Mouse (Mus musculus) embryonic facial prominence, embryonic 12.5 days (tissue): ENCODE results near the gene Kank2. TPM values are rescaled to one million over a fixed set of nuclear protein-coding genes. Genes with fewer than 3 reads are reported as not detected.

Experiments used
- ATAC-seq: fragments of 200-750 bp; cut with Nextera tagmentation; 2 replicates; pipeline ENCODE4 v1.8.0; 2017; ENCODE audit not compliant: insufficient number of reproducible peaks, insufficient read depth, low FRiP score, low TSS enrichment
- H3K27ac ChIP-seq: fragments of 300-500 bp; sonication (generic); 2 replicates; pipeline ENCODE4 v1.5.1; 2016; ENCODE audit warnings: mild to moderate bottlenecking
- H3K27me3 ChIP-seq: fragments of 300-500 bp; sonication (generic); 2 replicates; pipeline ENCODE4 v1.6.1; 2016; ENCODE audit warnings: mild to moderate bottlenecking, moderate library complexity
- H3K36me3 ChIP-seq: fragments of 300-500 bp; sonication (generic); 2 replicates; pipeline ENCODE4 v1.6.1; 2016; ENCODE audit warnings: mild to moderate bottlenecking
- H3K4me1 ChIP-seq: fragments of 300-500 bp; sonication (generic); 2 replicates; pipeline ENCODE4 v1.6.1; 2016
- H3K4me2 ChIP-seq: fragments of 300-500 bp; sonication (generic); replicated peaks from 2 replicates; pipeline ENCODE4 v1.6.1; 2016; ENCODE audit warnings: mild to moderate bottlenecking, moderate library complexity
- H3K4me3 ChIP-seq: fragments of 300-500 bp; sonication (generic); 2 replicates; pipeline ENCODE4 v1.5.1; 2016; ENCODE audit warnings: mild to moderate bottlenecking
- H3K9ac ChIP-seq: fragments of 300-500 bp; sonication (generic); 2 replicates; pipeline ENCODE4 v1.6.1; 2016; ENCODE audit warnings: mild to moderate bottlenecking, moderate library complexity
- H3K9me3 ChIP-seq: fragments of 300-500 bp; sonication (generic); 2 replicates; pipeline ENCODE4 v1.6.1; 2016; ENCODE audit warnings: mild to moderate bottlenecking, moderate library complexity
- WGBS: fragments of 180-500 bp; shearing (Covaris S2); methylation state at CpG from one replicate; pipeline ENCODE4 v1.1.7; 2016; 5-methylcytosine and 5-hydroxymethylcytosine counted together
- polyA plus RNA-seq: library from polyadenylated mRNA; unstranded; fragments of >200 nt; fragmentation: Nextera tagmentation; extraction: Ambion mirVana; gene quantifications from 2 replicates; pipeline ENCODE4 v1.2.1, GENCODE M21; 2016

The Kank2 gene
- polyA plus RNA-seq, 1 experiment from 2014 or later: 20.4 TPM

- WGBS: 93% methylated on average over 20 of the region's 20 CpGs
- Histone ChIP-seq H3K9ac (no peak overlapping the region), H3K4me1 (no peaks in the 10 kb centered on the region), H3K27me3 (no peaks in the 10 kb centered on the region), H3K9me3 (no peaks in the 10 kb centered on the region), H3K4me2 (no peak overlapping the region), H3K27ac (no peak overlapping the region), H3K36me3 (peaks cover 52% of the 10 kb centered on the region), H3K4me3 (no peak overlapping the region)
- no peak for ATAC-seq
Observed at GRCm38 (mm10) chr9:21831558-21832240, 33.2 kb upstream of the Kank2 start.

- 81% methylated on average over 11 of the region's 11 CpGs for WGBS
- no peak for ATAC-seq
- no peak overlapping the region for H3K4me2 ChIP-seq
- no peaks in the 10 kb centered on the region for H3K9me3 ChIP-seq
- no peak overlapping the region for H3K9ac ChIP-seq
- H3K4me3 ChIP-seq: no peak overlapping the region
- H3K4me1 ChIP-seq: no peaks in the 10 kb centered on the region
- H3K27me3 ChIP-seq: no peaks in the 10 kb centered on the region
- no peak overlapping the region for H3K27ac ChIP-seq
- peaks cover 50% of the 10 kb centered on the region for H3K36me3 ChIP-seq
Observed at GRCm38 (mm10) chr9:21830936-21831335, 32.4 kb upstream of the Kank2 start.

- no peak overlapping the region for H3K4me2 ChIP-seq
- no peak overlapping the region for H3K9ac ChIP-seq
- H3K4me3 ChIP-seq: no peak overlapping the region
- H3K9me3 ChIP-seq: no peaks in the 10 kb centered on the region
- WGBS: 76% methylated on average over 5 of the region's 5 CpGs
- H3K27me3 ChIP-seq: no peaks in the 10 kb centered on the region
- no peak overlapping the region for H3K27ac ChIP-seq
- no peak for ATAC-seq
- no peaks in the 10 kb centered on the region for H3K4me1 ChIP-seq
- H3K36me3 ChIP-seq: peaks cover 45% of the 10 kb centered on the region
Observed at GRCm38 (mm10) chr9:21830461-21830850, 31.9 kb upstream of the Kank2 start.

- 87% methylated on average over 14 of the region's 14 CpGs for WGBS
- H3K9ac ChIP-seq: no peak overlapping the region
- H3K4me1 ChIP-seq: no peaks in the 10 kb centered on the region
- no peak overlapping the region for H3K4me2 ChIP-seq
- no peak for ATAC-seq
- no peaks in the 10 kb centered on the region for H3K9me3 ChIP-seq
- H3K36me3 ChIP-seq: peaks cover 40% of the 10 kb centered on the region
- H3K27ac ChIP-seq: no peak overlapping the region
- no peak overlapping the region for H3K4me3 ChIP-seq
- H3K27me3 ChIP-seq: no peaks in the 10 kb centered on the region
Observed at GRCm38 (mm10) chr9:21829834-21830460, 31.4 kb upstream of the Kank2 start.

- no peak overlapping the region for H3K4me3 ChIP-seq
- H3K9me3 ChIP-seq: no peaks in the 10 kb centered on the region
- no peak for ATAC-seq
- WGBS: 59% methylated on average over 10 of the region's 10 CpGs
- H3K27ac ChIP-seq: no peak overlapping the region
- H3K4me2 ChIP-seq: no peak overlapping the region
- H3K4me1 ChIP-seq: no peaks in the 10 kb centered on the region
- peaks cover 14% of the 10 kb centered on the region for H3K36me3 ChIP-seq
- H3K27me3 ChIP-seq: no peaks in the 10 kb centered on the region
- H3K9ac ChIP-seq: no peak overlapping the region
Observed at GRCm38 (mm10) chr9:21824366-21824765, 25.8 kb upstream of the Kank2 start.

GRCm38 (mm10) chr9:21823957-21824356, 25.4 kb upstream of the Kank2 start:
- 58% methylated on average over 4 of the region's 4 CpGs for WGBS
- peaks cover 10% of the 10 kb centered on the region; the same call in 1 of the 2 replicates for H3K36me3 ChIP-seq

GRCm38 (mm10) chr9:21822686-21823085, 24.1 kb upstream of the Kank2 start:
- H3K4me3 ChIP-seq: no peak overlapping the region
- no peaks in the 10 kb centered on the region for H3K4me1 ChIP-seq
- WGBS: 85% methylated on average over 6 of the region's 6 CpGs
- H3K36me3 ChIP-seq: peaks cover 17% of the 10 kb centered on the region
- no peaks in the 10 kb centered on the region for H3K9me3 ChIP-seq
- H3K4me2 ChIP-seq: no peak overlapping the region
- H3K9ac ChIP-seq: no peak overlapping the region
- no peak overlapping the region for H3K27ac ChIP-seq
- no peak for ATAC-seq
- H3K27me3 ChIP-seq: no peaks in the 10 kb centered on the region

More at GRCm38 (mm10) chr9:21823957-21824356, 25.4 kb upstream of the Kank2 start:
- Histone ChIP-seq H3K4me2 (no peak overlapping the region), H3K4me3 (no peak overlapping the region), H3K9ac (no peak overlapping the region), H3K9me3 (no peaks in the 10 kb centered on the region), H3K27ac (no peak overlapping the region), H3K27me3 (no peaks in the 10 kb centered on the region), H3K4me1 (no peaks in the 10 kb centered on the region)
- ATAC-seq: no peak

GRCm38 (mm10) chr9:21820183-21820582, 21.6 kb upstream of the Kank2 start:
- Histone ChIP-seq H3K27ac (no peak overlapping the region), H3K36me3 (peaks cover 32% of the 10 kb centered on the region), H3K4me3 (no peak overlapping the region), H3K9ac (no peak overlapping the region), H3K4me1 (no peaks in the 10 kb centered on the region), H3K9me3 (no peaks in the 10 kb centered on the region), H3K4me2 (no peak overlapping the region), H3K27me3 (no peaks in the 10 kb centered on the region)
- ATAC-seq: no peak
- 80% methylated on average over 12 of the region's 12 CpGs for WGBS

GRCm38 (mm10) chr9:21819181-21819729, 20.7 kb upstream of the Kank2 start:
- Histone ChIP-seq H3K4me2 (no peak overlapping the region), H3K4me1 (no peaks in the 10 kb centered on the region), H3K27me3 (no peaks in the 10 kb centered on the region), H3K4me3 (no peak overlapping the region), H3K36me3 (peaks cover 35% of the 10 kb centered on the region), H3K9ac (no peak overlapping the region), H3K27ac (no peak overlapping the region), H3K9me3 (no peaks in the 10 kb centered on the region)
- no peak for ATAC-seq
- 100% methylated on average over 2 of the region's 2 CpGs for WGBS

- H3K9me3 ChIP-seq: no peaks in the 10 kb centered on the region
- H3K27me3 ChIP-seq: no peaks in the 10 kb centered on the region
- H3K27ac ChIP-seq: no peak overlapping the region
- no peak overlapping the region for H3K4me2 ChIP-seq
- no peak overlapping the region for H3K9ac ChIP-seq
- ATAC-seq: no peak
- no peak overlapping the region for H3K4me3 ChIP-seq
- 93% methylated on average over 6 of the region's 6 CpGs for WGBS
- H3K36me3 ChIP-seq: peaks cover 37% of the 10 kb centered on the region
- H3K4me1 ChIP-seq: no peaks in the 10 kb centered on the region
Observed at GRCm38 (mm10) chr9:21818561-21818960, 20.0 kb upstream of the Kank2 start.

- no peak for ATAC-seq
- H3K36me3 ChIP-seq: peaks cover 41% of the 10 kb centered on the region
- no peak overlapping the region for H3K4me2 ChIP-seq
- no peaks in the 10 kb centered on the region for H3K4me1 ChIP-seq
- 91% methylated on average over 4 of the region's 4 CpGs for WGBS
- no peak overlapping the region for H3K27ac ChIP-seq
- no peak overlapping the region for H3K4me3 ChIP-seq
- H3K9ac ChIP-seq: no peak overlapping the region
- no peaks in the 10 kb centered on the region for H3K27me3 ChIP-seq
- no peaks in the 10 kb centered on the region for H3K9me3 ChIP-seq
Observed at GRCm38 (mm10) chr9:21818125-21818524, 19.6 kb upstream of the Kank2 start.

GRCm38 (mm10) chr9:21816716-21817305, 18.3 kb upstream of the Kank2 start:
- 74% methylated on average over 9 of the region's 9 CpGs for WGBS
- Histone ChIP-seq H3K36me3 (peaks cover 54% of the 10 kb centered on the region), H3K27me3 (no peaks in the 10 kb centered on the region), H3K4me1 (no peaks in the 10 kb centered on the region), H3K4me3 (no peak overlapping the region), H3K9ac (no peak overlapping the region), H3K9me3 (no peaks in the 10 kb centered on the region), H3K27ac (no peak overlapping the region), H3K4me2 (no peak overlapping the region)
- ATAC-seq: no peak
